Mouse (Mus musculus) bone marrow macrophage, adult 2 months (primary cell): ENCODE data around the gene Pard3.

Experiments used
- CTCF ChIP-seq: IDR thresholded peaks from 2 replicates; pipeline ENCODE4 v1.5.1; 2012; ENCODE audit warnings: low read depth, mild to moderate bottlenecking, low read length, moderate library complexity
- POLR2A ChIP-seq: IDR thresholded peaks from 2 replicates; pipeline ENCODE4 v1.6.1; 2012; ENCODE audit warnings: mild to moderate bottlenecking, low read depth, low read length, borderline replicate concordance

GRCm38 (mm10) chr8:127287816-127288215 lies 224.1 kb downstream of the Pard3 start:
- TF ChIP-seq CTCF = no peak
- TF ChIP-seq POLR2A = no peak
